Mouse (Mus musculus) inflammation-experienced regulatory T-cells, adult 16 weeks (primary cell): ENCODE measurements around the gene Wrap73. TPM values are rescaled to one million over a fixed set of nuclear protein-coding genes. Genes with fewer than 3 reads are reported as not detected.

Source experiments
- polyA plus RNA-seq: library from polyadenylated mRNA; unstranded; fragments of 100-300 nt; shearing (Covaris generic); gene quantifications from one replicate; pipeline ENCODE4 v1.2.1, GENCODE M21; 2017

Wrap73 gene
- 40.2 TPM for polyA plus RNA-seq

DNA sequence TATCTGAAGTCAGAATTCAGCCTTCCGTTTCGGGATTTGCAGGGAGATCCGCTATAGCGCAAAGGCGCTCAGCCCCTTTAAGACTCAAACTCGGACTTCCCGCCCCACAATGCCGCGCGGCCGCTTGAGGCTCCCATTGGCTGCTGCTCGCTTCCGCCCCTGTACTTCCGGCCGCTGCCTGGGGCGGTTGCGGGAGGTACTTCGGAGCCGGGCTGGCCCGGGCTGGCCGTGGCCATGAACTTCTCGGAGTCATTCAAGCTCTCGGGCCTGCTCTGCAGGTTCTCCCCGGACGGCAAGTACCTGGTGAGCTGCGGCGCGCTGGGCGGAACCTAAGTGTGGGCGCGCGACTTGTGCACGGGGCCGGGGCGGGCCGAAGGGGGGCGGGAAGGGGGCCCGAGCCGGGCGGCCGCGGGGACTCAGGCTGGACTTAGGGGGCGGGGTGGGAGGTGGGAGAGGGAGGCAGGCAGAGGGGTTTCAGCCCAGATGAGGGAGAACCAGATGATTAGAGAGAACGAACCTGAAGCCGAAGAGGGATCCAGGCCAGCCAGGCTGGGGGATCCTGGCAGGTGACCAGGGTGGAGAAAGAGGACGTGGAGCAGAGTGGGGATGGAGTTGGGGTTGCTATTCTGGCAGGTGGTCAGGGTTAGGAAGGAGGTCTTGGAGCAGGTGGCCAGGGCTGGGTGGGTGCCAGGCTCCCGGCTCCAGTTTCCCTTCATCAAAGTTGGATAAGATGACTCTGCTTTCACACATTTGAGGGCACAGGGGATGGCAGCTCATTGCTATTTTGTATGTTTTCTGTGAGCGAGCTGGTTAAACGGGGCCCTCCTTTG is at the start of gene Wrap73:
TSS of gene Wrap73 (plus strand) at position 162 of the 830 bp plus-strand sequence.

DNA sequence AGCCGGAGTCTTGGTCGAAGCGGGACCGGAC is 2.2 kb upstream of the Wrap73 start, which contains the start of gene Trp73:
TSS of gene Trp73 (minus strand) at position 27 of the 31 bp plus-strand sequence.

GRCm38 (mm10) chr4:154160538-154161390 is 18.6 kb downstream of the Wrap73 start, which contains the start of gene Tprgl:
Gene Tprgl (minus strand): TSS chr4:154160666.

GRCm38 (mm10) chr4:154170506-154171150 is 28.5 kb downstream of the Wrap73 start, which contains the start of gene Megf6:
Gene Megf6 (plus strand): TSS chr4:154170730.

Other genes starting within 250 kb of the Wrap73 start
- gene A430005L14Rik, start 185.1 kb upstream of the Wrap73 start, polyA plus RNA-seq, result 79.1 TPM
- 26.1 TPM for gene Dffb, start 167.2 kb upstream of the Wrap73 start, polyA plus RNA-seq
- 10.4 TPM for gene Cep104, start 167.2 kb upstream of the Wrap73 start, polyA plus RNA-seq
- 2.2 TPM for gene Lrrc47, start 130.6 kb upstream of the Wrap73 start, polyA plus RNA-seq
- gene Smim1, start 116.1 kb upstream of the Wrap73 start, polyA plus RNA-seq, result 0.48 TPM
- not detected for gene Ccdc27, start 99.7 kb upstream of the Wrap73 start, polyA plus RNA-seq
- 0.09 TPM for gene Trp73, start 2.2 kb upstream of the Wrap73 start, polyA plus RNA-seq
- gene Tprgl, start 18.3 kb downstream of the Wrap73 start, polyA plus RNA-seq, result 30.2 TPM
- gene Megf6, start 28.4 kb downstream of the Wrap73 start, polyA plus RNA-seq, result 0.10 TPM
- 0.23 TPM for gene Arhgef16, start 159.3 kb downstream of the Wrap73 start, polyA plus RNA-seq
- not detected for gene B230104I21Rik, start 193.8 kb downstream of the Wrap73 start, polyA plus RNA-seq